ENCODE assay signal across 8 mouse cellular contexts in the genomic region with DNA sequence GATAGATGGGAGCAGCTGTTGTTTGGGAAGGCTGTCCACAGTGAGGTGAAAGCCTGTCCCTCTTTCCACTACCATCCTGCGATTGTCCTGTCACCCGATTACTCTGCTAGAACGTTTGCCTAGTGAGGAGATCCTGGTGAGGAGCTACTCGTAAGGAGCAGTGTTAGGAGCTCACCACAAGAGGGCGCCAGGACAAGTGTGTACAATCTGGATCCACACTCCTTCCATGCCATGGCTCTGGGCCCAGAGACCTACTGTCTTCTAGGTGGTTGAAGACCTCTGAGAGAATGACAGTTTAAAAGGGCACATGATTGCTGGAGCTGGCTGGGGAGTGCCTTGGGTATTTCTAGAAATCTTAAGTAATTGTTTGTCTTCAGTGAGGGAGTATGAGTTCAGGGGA. TPM values are rescaled to one million over a fixed set of nuclear protein-coding genes. Genes with fewer than 3 reads are reported as not detected.
DNase-seq lines count a peak whose midpoint lies in the region; ATAC-seq and TF ChIP-seq lines count a peak whose summit lies in the region.

No protein-coding gene starts in this region.

- peaks cover 5% of the 10 kb centered on the region; the same call in 1 of the 2 replicates for H3K36me3 ChIP-seq in heart, embryonic 12.5 days

- ATAC-seq in heart, embryonic 12.5 days (ENCODE audit: insufficient number of reproducible peaks, low FRiP score), result no peak
- peak; percentile 60 for ATAC-seq in granulocyte monocyte progenitor cell, adult 5-6 weeks (replicated peaks; ENCODE audit: poor library complexity, severe bottlenecking)

- TF ChIP-seq CTCF in layer of hippocampus, adult 2 months (conservative IDR thresholded peaks at IDR 0.05), result peak; percentile 97

- DNase-seq in heart, adult 11 months, result peak; percentile 96
- DNase-seq in ZHBTc4 (ENCODE audit: low read depth, low spot score), result peak; percentile 81
- DNase-seq in cerebellum, postnatal 36 days, result peak; percentile 69 to 72
- DNase-seq in layer of hippocampus, adult 2 months (ENCODE audit: low spot score in 2 of 2), result peak; percentile 64 to 76
- peak; percentile 90 for DNase-seq in lung, postnatal 14 days
- peak; percentile 34 for DNase-seq in spleen, adult 12 weeks (ENCODE audit: low spot score)

- H3K4me1 ChIP-seq in heart, embryonic 12.5 days (replicated peaks), result peaks cover 26% of the 10 kb centered on the region

- no peak overlapping the region for H3K4me3 ChIP-seq in heart, embryonic 12.5 days
- H3K4me3 ChIP-seq in layer of hippocampus, adult 2 months, result no peak overlapping the region

- no peaks in the 10 kb centered on the region for H3K9me3 ChIP-seq in heart, embryonic 12.5 days (replicated peaks)

- H3K4me2 ChIP-seq in heart, embryonic 12.5 days, result no peak overlapping the region

- no peaks in the 10 kb centered on the region for H3K27me3 ChIP-seq in heart, embryonic 12.5 days (replicated peaks)

- no peak overlapping the region for H3K27ac ChIP-seq in heart, embryonic 12.5 days (ENCODE audit: poor library complexity, severe bottlenecking)
- no peak overlapping the region for H3K27ac ChIP-seq in layer of hippocampus, adult 2 months

- H3K9ac ChIP-seq in heart, embryonic 12.5 days, result no peak overlapping the region

- WGBS in heart, embryonic 12.5 days, result 24% methylated on average over 5 of the region's 5 CpGs

RNA-seq across cellular contexts. Expression of a gene that starts 12.0 kb away (rescaled TPM):
- 2.3 and 2.6 TPM in 2 replicates for polyA plus RNA-seq in heart, embryonic 12.5 days (2016; fragmentation: Nextera tagmentation; extraction: Ambion mirVana)
- total RNA-seq in granulocyte monocyte progenitor cell, adult 5-6 weeks (2014; fragmentation: Nextera tagmentation), result 2.9 TPM in 1 of 2 replicates, not detected in the other
- total RNA-seq in granulocyte monocyte progenitor cell, adult 5-6 weeks (2017), result 0.65 and 2.2 TPM in 2 replicates
- 1 to 10 TPM; 2.1 to 2.3 TPM for total RNA-seq in layer of hippocampus, adult 2 months (2021)

RNA-seq across cellular contexts. Expression of a gene that starts 19.2 kb away (rescaled TPM):
- polyA plus RNA-seq in heart, embryonic 12.5 days (2016; fragmentation: Nextera tagmentation; extraction: Ambion mirVana), result 0.17 TPM in 1 of 2 replicates, not detected in the other
- total RNA-seq in granulocyte monocyte progenitor cell, adult 5-6 weeks (2014; fragmentation: Nextera tagmentation), result not detected in 2 replicates
- total RNA-seq in granulocyte monocyte progenitor cell, adult 5-6 weeks (2017), result not detected in 2 replicates
- under 1 TPM in 1 of 2 experiments, not detected in 1; 0.36 TPM for total RNA-seq in layer of hippocampus, adult 2 months (2021)

RNA-seq across cellular contexts. Expression of a gene that starts 41.7 kb away (rescaled TPM):
- polyA plus RNA-seq in heart, embryonic 12.5 days (2016; fragmentation: Nextera tagmentation; extraction: Ambion mirVana), result 19.1 and 21.1 TPM in 2 replicates
- 7.3 and 11.7 TPM in 2 replicates for total RNA-seq in granulocyte monocyte progenitor cell, adult 5-6 weeks (2014; fragmentation: Nextera tagmentation)
- 6.3 and 9.1 TPM in 2 replicates for total RNA-seq in granulocyte monocyte progenitor cell, adult 5-6 weeks (2017)
- total RNA-seq in layer of hippocampus, adult 2 months (2021), result 10 to 100 TPM; 21.6 to 24.5 TPM

RNA-seq across cellular contexts. Expression of a gene that starts 56.5 kb away (rescaled TPM):
- 1.4 and 2.2 TPM in 2 replicates for polyA plus RNA-seq in heart, embryonic 12.5 days (2016; fragmentation: Nextera tagmentation; extraction: Ambion mirVana)
- total RNA-seq in granulocyte monocyte progenitor cell, adult 5-6 weeks (2014; fragmentation: Nextera tagmentation), result not detected in 2 replicates
- not detected in 2 replicates for total RNA-seq in granulocyte monocyte progenitor cell, adult 5-6 weeks (2017)
- total RNA-seq in layer of hippocampus, adult 2 months (2021), result 10 to 100 TPM; 27.6 to 28.6 TPM

Comparison
In these comparisons a context has a peak if more than half of its experiments do, and no peak if none do; other contexts are left out.
1. DNase-seq: peak in every context shown above with its lines; median percentile 96 in heart, adult 11 months; 90 in lung, postnatal 14 days; 81 in ZHBTc4; 70 in cerebellum, postnatal 36 days; 70 in layer of hippocampus, adult 2 months; 34 in spleen, adult 12 weeks.